Mouse (Mus musculus) C2C12 (cell line): ENCODE measurements at regions not wholly inside any gene's neighbourhood (a gene's known extent, or its start where the extent isn't known, plus 50 kb on each side); places are given as distances from the start of the nearest gene placed in this dataset.

Experiments used
- CEBPB ChIP-seq: IDR thresholded peaks from one replicate; pipeline ENCODE4 v1.6.1; 2011; ENCODE audit warnings: low read depth, mild to moderate bottlenecking, control low read depth, moderate library complexity
- CTCF ChIP-seq: IDR thresholded peaks from one replicate; pipeline ENCODE4 v1.5.1; 2011; ENCODE audit not compliant: control insufficient read depth, insufficient read depth, insufficient read length
- FOSL1 ChIP-seq: IDR thresholded peaks from one replicate; pipeline ENCODE4 v1.8.0; 2011; ENCODE audit warnings: mild to moderate bottlenecking, low read length; ENCODE audit not compliant: poor library complexity, insufficient read depth, severe bottlenecking
- MAX ChIP-seq: IDR thresholded peaks from one replicate; pipeline ENCODE4 v1.6.1; 2011; ENCODE audit warnings: mild to moderate bottlenecking, control low read depth
- MYOD1 ChIP-seq: IDR thresholded peaks from one replicate; pipeline ENCODE4 v1.6.1; 2011; ENCODE audit warnings: low read depth; ENCODE audit not compliant: control insufficient read depth, insufficient read length
- MYOG ChIP-seq: IDR thresholded peaks from one replicate; pipeline ENCODE4 v1.6.1; 2011; ENCODE audit not compliant: control insufficient read depth, insufficient read length; ENCODE audit errors: extremely low read depth
- USF1 ChIP-seq: IDR thresholded peaks from one replicate; pipeline ENCODE4 v1.6.1; 2011; ENCODE audit warnings: low read depth, mild to moderate bottlenecking, control low read depth, moderate library complexity

DNA sequence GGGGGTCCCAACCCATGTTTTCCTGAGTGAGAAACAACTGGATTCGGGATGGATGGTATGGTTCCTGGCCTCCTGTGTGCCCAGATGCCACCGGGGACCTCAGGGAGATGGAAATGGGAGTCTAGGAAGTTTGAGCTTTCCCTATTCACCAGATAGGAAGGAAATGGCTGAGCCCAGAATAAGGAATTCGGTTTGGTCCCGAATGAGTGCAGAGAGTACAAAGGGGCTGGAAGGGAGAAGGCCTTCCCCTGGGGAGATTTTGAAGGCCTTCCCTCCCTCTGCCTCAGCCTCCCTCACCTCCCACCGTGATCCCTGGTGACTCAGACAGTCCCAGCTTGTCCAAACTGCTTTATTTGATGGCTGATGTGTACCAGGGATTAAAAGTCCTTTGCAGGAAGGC, 78.7 kb upstream of the Mpp6 start:
- TF ChIP-seq FOSL1 (no peak), MYOD1 (no peak), CTCF (no peak), USF1 (no peak), MAX (no peak), MYOG (no peak), CEBPB (no peak)
